Mouse (Mus musculus) kidney, adult 2 months (tissue): ENCODE measurements around the gene Evi2.

Experiments
- CTCF ChIP-seq: fragments of 200-500 bp; conservative IDR thresholded peaks from 2 replicates; pipeline ENCODE4 v1.5.1; 2011; ENCODE audit warnings: low read depth, mild to moderate bottlenecking, control low read depth, low read length, moderate library complexity, mixed read lengths; ENCODE audit not compliant: insufficient read depth, insufficient read length
- POLR2A ChIP-seq: fragments of 200-500 bp; IDR thresholded peaks from one replicate; pipeline ENCODE4 v1.6.1; 2011; ENCODE audit warnings: low read depth, low read length, control low read depth

DNA sequence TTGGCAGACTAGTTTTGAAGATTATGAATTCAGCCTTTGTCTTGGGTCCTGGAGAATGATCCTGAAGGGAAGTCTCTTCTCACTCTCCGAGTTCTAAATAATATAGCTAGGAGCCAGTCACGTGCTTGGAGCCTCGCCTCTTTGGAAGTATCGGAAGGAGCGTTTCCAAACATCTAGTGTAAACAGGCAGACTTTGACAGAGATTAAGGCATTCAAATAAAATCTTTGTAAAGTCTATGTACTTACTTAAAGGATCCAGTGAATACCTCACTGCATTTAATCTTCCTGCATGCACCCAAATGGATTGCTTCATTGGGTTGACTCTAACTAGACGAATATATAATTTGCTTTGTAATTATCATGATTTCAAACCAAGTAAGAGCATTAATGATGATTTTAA lies 47.0 kb downstream of the Evi2 start:
- TF ChIP-seq CTCF (no peak), POLR2A (no peak)
